Mouse (Mus musculus) forebrain, embryonic 16.5 days (tissue): Measurements from ENCODE around the gene Gm3591. TPM values are rescaled to one million over a fixed set of nuclear protein-coding genes. Genes with fewer than 3 reads are reported as not detected.
A peak's percentile ranks its signal among the peaks of the same experiment; 100 is the strongest.
"Not testable (repeated sequence)": the region's sequence is repeated elsewhere in the genome, so short reads cannot be mapped to it uniquely, and the experiment has no call there.

Experiments used
- ATAC-seq: fragments of 200-750 bp; cut with Nextera tagmentation; 2 replicates; pipeline ENCODE4 v1.8.0; 2017; ENCODE audit warnings: mild to moderate bottlenecking, moderate library complexity
- H3K27ac ChIP-seq: fragments of 300-500 bp; sonication (generic); 2 replicates; pipeline ENCODE4 v1.5.1; 2014; ENCODE audit warnings: low read length, control low read depth
- H3K27me3 ChIP-seq: fragments of 300-500 bp; sonication (generic); replicated peaks from 2 replicates; pipeline ENCODE4 v1.6.1; 2014; ENCODE audit warnings: low read length; ENCODE audit not compliant: control insufficient read depth, insufficient read depth
- H3K36me3 ChIP-seq: fragments of 300-500 bp; sonication (generic); 2 replicates; pipeline ENCODE4 v1.6.1; 2014; ENCODE audit not compliant: control insufficient read depth, insufficient read depth
- H3K4me1 ChIP-seq: fragments of 300-500 bp; sonication (generic); replicated peaks from 2 replicates; pipeline ENCODE4 v1.6.1; 2014; ENCODE audit warnings: low read length; ENCODE audit not compliant: control insufficient read depth, insufficient read depth
- H3K4me2 ChIP-seq: fragments of 300-500 bp; sonication (generic); 2 replicates; pipeline ENCODE4 v1.6.1; 2014; ENCODE audit warnings: mild to moderate bottlenecking, low read length, control low read depth
- H3K4me3 ChIP-seq: fragments of 300-500 bp; sonication (generic); replicated peaks from 2 replicates; pipeline ENCODE4 v1.5.1; 2014; ENCODE audit warnings: mild to moderate bottlenecking, low read length, control low read depth
- H3K9ac ChIP-seq: fragments of 300-500 bp; sonication (generic); replicated peaks from 2 replicates; pipeline ENCODE4 v1.6.1; 2014; ENCODE audit warnings: low read depth, low read length, control low read depth
- H3K9me3 ChIP-seq: fragments of 300-500 bp; sonication (generic); 2 replicates; pipeline ENCODE4 v1.6.1; 2016; ENCODE audit warnings: low read length; ENCODE audit not compliant: control insufficient read depth
- WGBS: fragments of 180-500 bp; shearing (Covaris S2); extraction: QIAGEN DNeasy Blood & Tissue Kit; methylation state at CpG from one replicate; pipeline ENCODE4 v1.1.7; 2014; 5-methylcytosine and 5-hydroxymethylcytosine counted together
- polyA plus RNA-seq: library from polyadenylated mRNA; unstranded; fragments of >200 nt; fragmentation: Nextera tagmentation; extraction: Ambion mirVana; gene quantifications from 2 replicates; pipeline ENCODE4 v1.2.1, GENCODE M21; 2015

The Gm3591 gene
- polyA plus RNA-seq, result 3.1 and 3.6 TPM in 2 replicates

DNA sequence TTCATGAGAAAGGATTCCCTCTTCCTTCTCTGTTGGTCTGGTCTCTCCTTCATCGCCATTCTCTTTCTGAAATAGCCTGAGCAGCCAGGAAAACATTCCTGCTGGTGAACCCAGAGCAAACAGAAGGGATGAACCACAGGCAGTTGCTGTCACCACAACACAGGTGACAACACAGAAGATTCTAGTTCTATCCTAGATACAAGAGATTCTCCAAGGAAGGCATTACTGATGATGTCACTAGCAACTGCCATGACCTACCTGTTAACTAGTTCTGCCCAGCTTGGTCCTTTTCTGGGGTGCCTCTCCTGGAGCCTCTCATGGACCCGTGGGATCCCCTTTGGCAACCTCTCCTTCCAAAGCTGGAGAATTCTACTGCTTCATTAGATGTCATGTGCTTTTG is at the start of gene Gm3591:
Gm3591 (minus strand) TSS at position 101 of the 400 bp plus-strand sequence.
- no CpG with 5 or more reads among the region's 2 CpGs for WGBS
- not testable (repeated sequence) for H3K9ac ChIP-seq, H3K4me1 ChIP-seq

DNA sequence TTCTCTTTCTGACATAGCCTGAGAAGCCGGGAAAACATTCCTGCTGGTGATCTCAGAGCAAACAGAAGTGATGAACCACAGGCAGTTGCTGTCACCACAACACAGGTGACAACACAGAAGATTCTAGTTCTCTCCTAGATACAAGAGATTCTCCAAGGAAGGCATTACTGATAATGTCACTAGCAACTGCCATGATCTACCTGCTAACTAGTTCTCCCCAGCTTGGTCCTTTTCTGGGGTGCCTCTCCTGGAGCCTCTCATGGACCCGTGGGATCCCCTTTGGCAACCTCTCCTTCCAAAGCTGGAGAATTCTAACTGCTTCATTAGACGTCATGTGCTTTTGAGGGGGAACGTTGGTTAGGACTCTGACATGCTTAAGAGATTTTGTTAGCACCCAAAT is 32.2 kb upstream of the Gm3591 start, which contains the start of gene Gm3594:
Gm3594 (minus strand) TSS at position 101 of the 400 bp plus-strand sequence.
- H3K9ac ChIP-seq, H3K36me3 ChIP-seq, H3K27ac ChIP-seq, H3K4me2 ChIP-seq, H3K4me3 ChIP-seq, H3K4me1 ChIP-seq, H3K9me3 ChIP-seq, ATAC-seq, H3K27me3 ChIP-seq: not testable (repeated sequence)
- no CpG with 5 or more reads among the region's 4 CpGs for whole genome bisulfite sequencing

More for the DNA sequence above, at the start of gene Gm3591:
- H3K27ac ChIP-seq, H3K4me3 ChIP-seq, H3K9me3 ChIP-seq, H3K36me3 ChIP-seq, ATAC-seq, H3K27me3 ChIP-seq, H3K4me2 ChIP-seq: not testable (repeated sequence)

DNA sequence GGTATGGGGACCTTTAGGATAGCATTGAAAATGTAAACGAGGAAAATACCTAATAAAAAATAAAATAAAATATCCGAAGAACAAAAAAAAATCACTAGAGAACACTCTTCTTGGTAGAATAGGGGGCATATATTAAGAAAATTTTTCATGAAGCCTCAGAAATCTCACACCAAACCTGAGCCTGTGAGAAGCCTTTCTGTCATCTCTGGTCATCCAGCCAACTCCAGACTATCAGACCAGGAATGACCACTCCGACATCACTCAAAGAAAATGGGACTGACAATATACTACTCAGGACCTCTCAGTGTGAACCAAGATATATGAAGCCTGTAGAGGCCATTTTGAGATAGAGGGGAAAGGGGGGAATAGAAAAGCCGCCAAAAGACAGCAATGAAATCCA is 28.5 kb upstream of the Gm3591 start:
- not testable (repeated sequence) for H3K4me3 ChIP-seq, ATAC-seq, H3K4me2 ChIP-seq, H3K27ac ChIP-seq, H3K27me3 ChIP-seq, H3K9me3 ChIP-seq, H3K36me3 ChIP-seq, H3K4me1 ChIP-seq, H3K9ac ChIP-seq
- WGBS, result 92% methylated on average over 1 of the region's 4 CpGs

DNA sequence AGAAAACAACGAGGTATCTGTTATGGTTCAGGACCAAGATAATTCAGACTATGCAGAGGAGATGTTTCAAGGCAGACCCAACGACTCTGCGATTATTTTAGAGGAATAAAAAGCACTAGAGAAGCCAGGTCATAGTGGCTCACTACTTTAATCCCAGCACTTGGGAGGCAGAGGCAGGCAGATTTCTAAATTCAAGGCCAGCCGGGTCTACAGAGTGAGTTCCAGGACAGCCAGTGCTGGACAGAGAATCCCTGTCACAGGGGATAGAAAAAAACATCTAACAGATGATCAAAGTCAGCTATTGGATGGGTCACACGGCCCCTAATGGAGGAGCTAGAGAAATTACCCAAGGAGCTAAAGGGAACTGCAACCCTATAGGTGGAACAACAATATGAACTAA is 27.9 kb upstream of the Gm3591 start:
- not testable (repeated sequence) for H3K9ac ChIP-seq, H3K27ac ChIP-seq, H3K36me3 ChIP-seq, H3K9me3 ChIP-seq, ATAC-seq, H3K4me3 ChIP-seq, H3K4me2 ChIP-seq, H3K27me3 ChIP-seq, H3K4me1 ChIP-seq
- WGBS, result 71% methylated on average over 1 of the region's 5 CpGs

DNA sequence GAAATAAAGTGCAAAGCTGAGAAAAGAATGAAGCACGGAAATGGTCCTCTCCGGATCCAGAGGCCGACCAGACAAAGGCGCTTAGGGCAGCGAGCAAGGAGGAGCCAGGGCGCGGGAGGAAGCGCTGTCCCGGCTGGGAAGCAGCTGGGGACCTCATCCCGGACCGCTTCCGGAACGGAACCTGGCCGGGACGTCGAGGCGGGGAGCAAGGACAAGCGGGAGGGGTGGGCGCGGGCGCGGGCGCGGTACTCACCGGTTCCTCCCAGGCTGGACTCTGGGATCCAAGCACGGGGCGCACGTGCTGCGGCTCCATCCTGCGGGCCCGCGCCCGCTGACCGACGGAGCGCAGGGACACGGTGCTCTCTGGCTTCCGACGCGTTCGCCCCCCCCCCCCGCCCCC is 14.5 kb upstream of the Gm3591 start:
- WGBS, result 12% methylated on average over 9 of the region's 42 CpGs
- not testable (repeated sequence) for H3K27ac ChIP-seq, H3K36me3 ChIP-seq, H3K9ac ChIP-seq, ATAC-seq, H3K4me3 ChIP-seq, H3K4me2 ChIP-seq, H3K4me1 ChIP-seq, H3K27me3 ChIP-seq, H3K9me3 ChIP-seq

DNA sequence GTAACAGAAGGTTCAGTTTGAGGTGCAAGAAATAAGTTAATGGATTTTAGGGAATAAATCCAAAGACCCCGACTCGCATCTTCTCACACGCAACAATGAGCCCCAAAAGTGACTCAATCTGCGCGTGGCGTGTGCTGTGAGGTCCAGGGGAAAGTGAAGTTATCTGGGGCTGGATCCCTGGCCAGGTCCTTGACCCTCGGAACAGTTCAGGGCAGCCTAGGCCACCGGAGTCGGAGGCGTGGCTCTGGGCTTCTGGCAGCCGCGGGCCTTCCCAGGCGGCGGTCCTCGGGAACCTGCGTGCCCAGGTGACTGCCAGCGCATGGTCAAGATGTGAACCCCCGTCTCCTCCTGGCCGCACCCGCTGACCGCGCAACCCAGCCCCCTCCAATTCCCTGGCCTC is 14.1 kb upstream of the Gm3591 start:
- not testable (repeated sequence) for H3K27me3 ChIP-seq, ATAC-seq, H3K36me3 ChIP-seq, H3K9ac ChIP-seq, H3K27ac ChIP-seq, H3K4me1 ChIP-seq, H3K9me3 ChIP-seq
- H3K4me3 ChIP-seq, result peak overlapping the region; percentile 37
- WGBS, result 19% methylated on average over 22 of the region's 22 CpGs
- H3K4me2 ChIP-seq, result peak overlapping the region; percentile 45

DNA sequence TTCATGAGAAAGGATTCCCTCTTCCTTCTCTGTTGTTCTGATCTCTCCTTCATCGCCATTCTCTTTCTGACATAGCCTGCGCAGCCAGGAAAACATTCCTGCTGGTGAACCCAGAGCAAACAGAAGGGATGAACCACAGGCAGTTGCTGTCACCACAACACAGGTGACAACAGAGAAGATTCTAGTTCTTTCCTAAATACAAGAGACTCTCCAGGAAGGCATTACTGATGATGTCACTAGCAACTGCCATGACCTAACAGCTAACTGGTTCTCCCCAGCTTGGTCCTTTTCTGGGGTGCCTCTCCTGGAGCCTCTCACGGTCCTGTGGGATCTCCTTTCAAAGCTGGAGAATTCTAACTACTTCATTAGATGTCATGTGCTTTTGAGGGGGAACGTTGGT is 22.1 kb downstream of the Gm3591 start, which contains the start of gene Gm16440:
Gm16440 (minus strand) TSS at position 101 of the 400 bp plus-strand sequence.
- 85% methylated on average over 2 of the region's 4 CpGs for WGBS
- H3K9ac ChIP-seq, H3K4me3 ChIP-seq, H3K4me1 ChIP-seq, ATAC-seq, H3K27ac ChIP-seq, H3K4me2 ChIP-seq, H3K27me3 ChIP-seq, H3K9me3 ChIP-seq, H3K36me3 ChIP-seq: not testable (repeated sequence)

Other genes starting within 250 kb of the Gm3591 start
- not detected in 2 replicates for gene Gm21560, start 193.2 kb downstream of the Gm3591 start, polyA plus RNA-seq
- gene Gm3411, start 125.2 kb downstream of the Gm3591 start, polyA plus RNA-seq, result 5.8 and 6.5 TPM in 2 replicates
- 0.29 TPM in 1 of 2 replicates, not detected in the other for gene Gm21103, start 107.6 kb downstream of the Gm3591 start, polyA plus RNA-seq
- not detected in 2 replicates for gene Gm3618, start 68.8 kb downstream of the Gm3591 start, polyA plus RNA-seq
- not detected in 2 replicates for gene Gm16440, start 22.2 kb downstream of the Gm3591 start, polyA plus RNA-seq
- not detected in 2 replicates for gene Gm3594, start 32.1 kb upstream of the Gm3591 start, polyA plus RNA-seq
- gene Gm8356, start 124.8 kb upstream of the Gm3591 start, polyA plus RNA-seq, result not detected in 2 replicates
- 1.0 TPM in 1 of 2 replicates, not detected in the other for gene Gm3629, start 178.1 kb upstream of the Gm3591 start, polyA plus RNA-seq
- gene Gm3460, start 209.9 kb upstream of the Gm3591 start, polyA plus RNA-seq, result 0.37 TPM in 1 of 2 replicates, not detected in the other